Mouse (Mus musculus): ENCODE measurements around the gene 4930438A08Rik.

4930438A08Rik gene

DNA sequence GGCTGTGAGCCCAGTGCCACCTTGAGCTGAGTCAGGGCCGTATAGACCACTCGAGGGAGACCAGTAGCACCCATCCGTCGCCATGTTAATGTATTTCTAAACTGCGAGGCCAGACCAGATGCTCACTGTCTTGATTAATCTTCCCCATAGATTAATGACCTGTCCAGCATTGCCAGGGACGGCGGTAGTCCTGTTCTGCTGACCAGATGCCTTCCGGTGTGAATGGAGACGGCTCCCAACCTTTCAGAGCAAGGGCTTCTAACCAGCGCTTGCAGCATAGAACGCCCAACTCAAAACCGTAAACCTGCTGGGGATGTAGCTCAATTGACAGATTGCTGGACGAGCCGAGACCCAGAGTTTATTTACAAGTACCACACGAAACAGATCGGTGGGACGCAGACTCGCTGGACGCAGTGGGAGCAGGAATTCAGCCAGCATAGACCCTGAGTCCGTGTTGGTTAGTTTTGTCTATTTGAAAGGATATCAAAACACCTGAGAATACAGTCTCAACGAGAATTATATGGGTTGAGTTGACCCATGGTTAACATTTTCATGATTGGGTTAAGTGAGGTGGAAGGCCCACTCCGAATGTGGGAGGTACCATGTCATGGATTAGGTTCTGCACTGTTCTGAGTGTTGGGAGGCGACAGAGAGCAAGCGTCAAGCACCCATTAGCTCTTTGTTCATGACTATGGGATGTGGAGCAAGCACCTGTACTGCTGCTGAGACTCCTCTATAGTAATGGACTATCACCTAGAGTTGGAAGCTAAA, 49.2 kb downstream of the 4930438A08Rik start:
- no peak for DNase-seq (ENCODE audit: low spot score in 2 of 2)

- no peak for DNase-seq (ENCODE audit: low spot score in 2 of 2)
These were observed 50.1 kb downstream of the 4930438A08Rik start for GRCm38 (mm10) chr11:58324614-58325229.

DNA sequence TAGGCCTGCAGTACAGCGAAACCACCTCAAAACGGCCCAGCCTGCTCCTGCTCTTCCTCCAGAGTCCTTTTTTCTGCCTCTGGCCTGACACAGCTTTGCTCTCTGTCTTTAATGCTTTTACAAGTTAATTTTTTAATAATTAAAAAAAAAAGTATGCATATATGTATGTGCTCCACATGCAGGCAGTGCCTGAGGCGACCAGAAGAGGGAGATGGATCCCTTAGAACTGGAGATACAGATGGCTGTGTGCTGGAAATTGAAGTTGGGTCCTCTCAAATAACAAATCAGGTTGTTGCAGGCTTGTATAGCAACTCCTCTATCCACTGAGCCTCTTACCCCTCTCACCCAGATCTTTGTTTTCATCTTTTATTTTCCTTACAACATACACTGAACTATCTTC, 52.2 kb downstream of the 4930438A08Rik start:
- DNase-seq (ENCODE audit: low spot score in 2 of 2) = peak in 1 of 2 experiments; percentile 24

GRCm38 (mm10) chr11:58329906-58330275, 55.3 kb downstream of the 4930438A08Rik start:
- no peak for DNase-seq (ENCODE audit: low spot score in 2 of 2)

DNA sequence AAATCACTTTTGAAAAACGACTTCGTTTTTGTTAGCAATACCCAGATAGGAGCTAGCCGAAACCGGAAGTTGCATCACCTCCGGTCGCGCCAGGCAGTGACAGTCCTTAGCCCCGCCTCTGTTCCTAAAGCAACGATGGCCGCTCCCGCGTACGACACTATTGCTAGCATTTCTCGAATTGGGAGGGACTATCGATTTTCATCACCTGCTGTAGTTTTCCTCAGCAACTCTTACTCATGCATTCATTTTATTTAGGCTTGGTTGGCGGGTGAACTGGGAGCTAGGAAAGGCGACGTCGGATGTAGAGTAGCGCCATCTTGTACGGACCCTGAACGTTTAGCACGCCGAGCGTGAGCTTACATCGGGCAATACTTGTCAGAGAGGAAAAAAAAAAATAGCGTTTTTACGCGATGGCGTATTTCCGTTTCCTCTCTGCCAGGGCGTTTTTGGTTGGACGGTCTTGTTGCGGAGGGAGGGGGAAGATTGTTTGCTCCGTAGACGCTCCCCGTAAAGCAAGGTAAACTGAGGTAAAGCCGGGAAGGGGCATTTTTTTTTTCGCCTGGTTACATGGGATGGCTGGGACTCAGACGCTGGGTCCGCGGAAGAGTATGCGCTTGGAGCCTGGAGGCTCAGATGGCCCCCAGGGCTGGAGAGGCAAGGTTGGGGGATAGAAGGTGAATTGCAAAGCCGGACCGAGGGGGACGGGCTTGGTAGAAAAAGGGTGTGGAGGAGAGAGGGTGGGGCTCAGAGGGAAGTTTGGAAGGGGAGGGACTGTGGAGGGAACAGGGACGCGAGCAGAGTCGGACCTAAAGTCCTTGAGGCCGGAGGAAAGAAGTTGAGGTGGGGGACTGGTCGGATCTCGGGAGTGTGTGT, 55.9 kb downstream of the 4930438A08Rik start, which contains the start of the genes Zfp672 and Sh3bp5l:
Gene Zfp672 (minus strand): TSS at position 64 of the 873 bp plus-strand sequence.
Gene Sh3bp5l (plus strand): TSS at position 449 of the 873 bp plus-strand sequence.
- DNase-seq (ENCODE audit: low spot score in 2 of 2) = peak; percentile 90 to 92

- DNase-seq (ENCODE audit: low spot score in 2 of 2) = no peak
These were observed 56.5 kb downstream of the 4930438A08Rik start for GRCm38 (mm10) chr11:58331149-58331495.

DNA sequence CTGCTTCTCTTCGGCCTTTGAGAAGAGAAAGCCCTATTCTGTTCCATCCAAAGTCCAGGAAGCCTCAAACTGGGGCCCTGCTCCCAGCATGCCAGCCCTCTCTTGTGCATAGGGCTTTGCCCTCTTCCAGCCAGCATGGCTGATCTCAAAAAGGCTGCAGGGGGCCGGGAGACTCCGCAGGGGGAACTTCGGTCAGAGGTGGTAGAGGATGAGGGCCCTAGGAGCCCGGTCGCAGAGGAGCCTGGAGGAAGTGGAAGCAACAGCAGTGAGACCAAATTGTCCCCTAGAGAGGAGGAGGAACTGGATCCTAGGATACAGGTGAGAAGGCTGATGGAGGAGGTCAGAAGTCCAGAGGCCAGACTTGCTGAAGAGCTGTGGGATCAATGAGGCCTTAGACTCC, 56.9 kb downstream of the 4930438A08Rik start:
- DNase-seq (ENCODE audit: low spot score in 2 of 2) = no peak

DNA sequence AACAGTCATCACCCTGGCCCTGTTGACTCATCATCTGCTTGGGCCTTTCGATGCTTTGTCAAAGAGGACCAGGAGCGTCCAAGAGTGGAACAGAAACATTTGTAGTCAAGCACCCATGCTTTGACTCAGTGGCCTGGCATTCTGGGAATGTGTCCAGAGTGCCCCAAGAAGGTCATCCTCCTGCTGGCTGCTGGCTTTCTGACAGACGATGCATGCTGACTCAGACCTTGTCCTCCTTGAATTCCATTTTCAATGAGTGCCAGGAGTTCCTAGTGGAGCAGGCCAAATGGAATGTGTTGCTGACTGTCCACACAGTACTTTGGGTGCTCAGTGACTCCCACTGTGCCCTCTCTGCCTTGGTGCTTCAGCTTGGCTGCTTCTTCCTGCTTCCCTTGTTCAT, 60.1 kb downstream of the 4930438A08Rik start:
- DNase-seq (ENCODE audit: low spot score in 2 of 2) = no peak

Measured in natural killer cell, adult 2 months (primary cell).